Mouse (Mus musculus): ENCODE measurements at regions not wholly inside any gene's neighbourhood (a gene's known extent, or its start where the extent isn't known, plus 50 kb on each side); places are given as distances from the start of the nearest gene placed in this dataset.

DNA sequence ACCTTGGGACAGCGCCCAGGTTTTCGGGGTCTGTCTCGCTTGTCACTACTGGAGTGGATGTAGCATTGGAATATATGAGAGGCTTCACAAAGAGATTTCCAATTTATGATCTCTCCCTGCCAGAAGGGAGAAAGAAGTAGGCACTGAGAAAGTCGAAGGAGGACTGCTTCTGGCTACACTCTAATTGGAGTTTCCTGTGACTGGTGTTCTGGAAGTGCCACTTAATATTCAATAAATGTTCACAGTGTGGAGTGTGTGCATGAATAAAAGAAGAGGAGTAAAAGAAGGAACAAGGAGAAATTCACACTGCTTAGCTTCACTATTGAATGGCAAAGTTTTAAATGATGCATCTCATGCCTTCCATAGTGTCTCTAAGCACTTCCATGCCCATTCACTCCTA lies 77.1 kb upstream of the Arhgap42 start:
- no peaks in the 10 kb centered on the region for H3K9me3 ChIP-seq (replicated peaks; ENCODE audit: insufficient read depth, low read length)
- no peaks in the 10 kb centered on the region for H3K79me2 ChIP-seq (ENCODE audit: control insufficient read depth, insufficient read depth, low read length, poor library complexity)
- TF ChIP-seq ZNF384 (IDR thresholded peaks at IDR 0.05; ENCODE audit: low read depth, low read length), result no peak
- TF ChIP-seq NRF1 (IDR thresholded peaks at IDR 0.05; ENCODE audit: insufficient read depth, low read depth, low read length, poor library complexity, severe bottlenecking), result no peak
- TF ChIP-seq ZKSCAN1 (IDR thresholded peaks at IDR 0.05; ENCODE audit: low read depth, low read length), result no peak
- TF ChIP-seq ELF1 (IDR thresholded peaks at IDR 0.05; ENCODE audit: low read depth, low read length), result no peak
- no peak for TF ChIP-seq E2F4 (IDR thresholded peaks at IDR 0.05; ENCODE audit: borderline replicate concordance, low read depth, low read length)
- no peak for TF ChIP-seq HCFC1 (IDR thresholded peaks at IDR 0.05; ENCODE audit: low read depth, low read length)
- TF ChIP-seq TCF12 (IDR thresholded peaks at IDR 0.05; ENCODE audit: low read depth, low read length), result no peak
- no peak for TF ChIP-seq CHD1 (IDR thresholded peaks at IDR 0.05; ENCODE audit: low read depth, low read length)
- TF ChIP-seq TAL1 (IDR thresholded peaks at IDR 0.05; ENCODE audit: low read length), result no peak
- TF ChIP-seq TBP (IDR thresholded peaks at IDR 0.05; ENCODE audit: low read depth, low read length), result no peak
- H3K9ac ChIP-seq (ENCODE audit: control insufficient read depth, low read depth, low read length, poor library complexity, severe bottlenecking), result no peak overlapping the region
- DNase-seq (ENCODE audit: low read depth, low spot score), result no peak
- no peaks in the 10 kb centered on the region for H3K36me3 ChIP-seq (ENCODE audit: control insufficient read depth in 1 of 2, insufficient read depth in 2 of 2, low read length in 2 of 2)
- no peak overlapping the region for H3K4me3 ChIP-seq (ENCODE audit: control insufficient read depth in 1 of 2, insufficient read depth in 1 of 2, low read depth in 2 of 2, low read length in 2 of 2)
- H3K27ac ChIP-seq (ENCODE audit: control insufficient read depth, low read depth, low read length), result no peak overlapping the region
- no peaks in the 10 kb centered on the region for H3K4me1 ChIP-seq (ENCODE audit: control insufficient read depth in 1 of 2, insufficient read depth in 2 of 2, low read length in 2 of 2)
- H3K27me3 ChIP-seq (ENCODE audit: control insufficient read depth in 1 of 2, insufficient read depth in 2 of 2, low read length in 2 of 2), result no peaks in the 10 kb centered on the region

DNA sequence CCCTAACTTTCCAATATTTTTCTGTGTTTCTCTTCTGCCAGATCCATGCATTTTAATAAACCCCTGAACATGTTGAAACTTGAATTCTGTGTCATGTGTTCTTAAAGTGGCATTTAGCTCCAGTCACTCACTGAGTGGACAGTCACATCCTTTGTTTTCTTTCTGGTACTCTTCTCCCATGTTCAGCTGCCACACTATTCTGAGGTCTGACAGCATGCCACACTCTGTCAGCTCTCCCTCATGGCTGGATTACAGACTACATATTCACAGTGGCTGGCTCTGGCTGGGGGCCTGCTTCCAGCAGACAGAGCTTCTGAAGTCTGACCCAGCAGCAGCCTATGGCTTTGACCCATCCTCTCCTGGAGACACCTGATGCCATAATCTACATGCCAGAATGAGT lies 73.4 kb upstream of the Arhgap42 start:
- no peaks in the 10 kb centered on the region for H3K36me3 ChIP-seq (ENCODE audit: control insufficient read depth in 1 of 2, insufficient read depth in 2 of 2, low read length in 2 of 2)
- no peak for DNase-seq (ENCODE audit: low read depth, low spot score)
- H3K27me3 ChIP-seq (ENCODE audit: control insufficient read depth in 1 of 2, insufficient read depth in 2 of 2, low read length in 2 of 2), result no peaks in the 10 kb centered on the region
- no peak overlapping the region for H3K9ac ChIP-seq (ENCODE audit: control insufficient read depth, low read depth, low read length, poor library complexity, severe bottlenecking)
- H3K79me2 ChIP-seq (ENCODE audit: control insufficient read depth, insufficient read depth, low read length, poor library complexity), result no peaks in the 10 kb centered on the region
- H3K4me3 ChIP-seq (ENCODE audit: control insufficient read depth in 1 of 2, insufficient read depth in 1 of 2, low read depth in 2 of 2, low read length in 2 of 2), result no peak overlapping the region
- H3K9me3 ChIP-seq (replicated peaks; ENCODE audit: insufficient read depth, low read length), result no peaks in the 10 kb centered on the region
- H3K27ac ChIP-seq (ENCODE audit: control insufficient read depth, low read depth, low read length), result no peak overlapping the region
- no peaks in the 10 kb centered on the region for H3K4me1 ChIP-seq (ENCODE audit: control insufficient read depth in 1 of 2, insufficient read depth in 2 of 2, low read length in 2 of 2)
- TF ChIP-seq BHLHE40 (IDR thresholded peaks at IDR 0.05; ENCODE audit: borderline replicate concordance, low read depth, low read length) (no peak), UBTF (IDR thresholded peaks at IDR 0.05; ENCODE audit: borderline replicate concordance, insufficient read depth, low read depth, low read length) (no peak), ZMIZ1 (IDR thresholded peaks at IDR 0.05; ENCODE audit: low read depth, low read length) (no peak), MYC (IDR thresholded peaks at IDR 0.05; ENCODE audit: low read depth, low read length) (no peak), E2F4 (IDR thresholded peaks at IDR 0.05; ENCODE audit: borderline replicate concordance, low read depth, low read length) (no peak), CHD1 (IDR thresholded peaks at IDR 0.05; ENCODE audit: low read depth, low read length) (no peak), KAT2A (conservative IDR thresholded peaks at IDR 0.05; ENCODE audit: low read depth, low read length) (no peak), MAX (IDR thresholded peaks at IDR 0.05; ENCODE audit: low read length) (no peak), MAFK (IDR thresholded peaks at IDR 0.05; ENCODE audit: borderline replicate concordance, low read depth, low read length) (no peak), RAD21 (IDR thresholded peaks at IDR 0.05; ENCODE audit: low read depth, low read length) (no peak), TBP (IDR thresholded peaks at IDR 0.05; ENCODE audit: low read depth, low read length) (no peak), SMC3 (IDR thresholded peaks at IDR 0.05; ENCODE audit: low read depth, low read length) (no peak), EP300 (IDR thresholded peaks at IDR 0.05; ENCODE audit: low read depth in 1 of 2, low read length in 2 of 2) (no peak), NELFE (IDR thresholded peaks at IDR 0.05; ENCODE audit: low read depth, low read length) (no peak), ZNF384 (IDR thresholded peaks at IDR 0.05; ENCODE audit: low read depth, low read length) (no peak), POLR2AphosphoS5 (IDR thresholded peaks at IDR 0.05; ENCODE audit: borderline replicate concordance, low read depth, low read length) (no peak), GATA1 (IDR thresholded peaks at IDR 0.05; ENCODE audit: low read depth, low read length) (no peak), CTCF (IDR thresholded peaks at IDR 0.05 in 2 of 3, conservative IDR thresholded peaks at IDR 0.05 in 1 of 3; ENCODE audit: control insufficient read depth in 1 of 3, insufficient read depth in 1 of 3, low read depth in 2 of 3, low read length in 3 of 3, poor library complexity in 1 of 3, severe bottlenecking in 1 of 3) (no peak), ETS1 (IDR thresholded peaks at IDR 0.05; ENCODE audit: low read depth, low read length) (no peak), JUND (IDR thresholded peaks at IDR 0.05; ENCODE audit: low read depth, low read length) (no peak)
